Mouse (Mus musculus) midbrain, embryonic 10.5 days (tissue): ENCODE measurements around the gene Gucy1b1. TPM values are rescaled to one million over a fixed set of nuclear protein-coding genes. Genes with fewer than 3 reads are reported as not detected.

ENCODE experiments used
- microRNA-seq: library from miRNA; unstranded; fragments of <30 nt; microRNA quantifications from one replicate; pipeline ENCODE4, GENCODE M21; 2017
- polyA plus RNA-seq: library from polyadenylated mRNA; unstranded; fragments of >200 nt; fragmentation: Nextera tagmentation; extraction: Ambion mirVana; gene quantifications from 2 replicates; pipeline ENCODE4 v1.2.1, GENCODE M21; 2016

The Gucy1b1 gene
- polyA plus RNA-seq, 1 experiment from 2014 or later: 5.6 TPM

Small RNA genes lying within 50 kb of the gene (microRNA-seq; reads per million reads assigned to microRNA genes)
- gene Mir7010: not detected

Other genes starting within 250 kb of the Gucy1b1 start
- gene Ctso, start 142.1 kb downstream of the Gucy1b1 start, polyA plus RNA-seq: 3.4 and 5.0 TPM in 2 replicates
- gene Tdo2, start 98.5 kb downstream of the Gucy1b1 start, polyA plus RNA-seq: not detected in 2 replicates
- gene Asic5, start 92.4 kb downstream of the Gucy1b1 start, polyA plus RNA-seq: not detected in 2 replicates
- gene Gucy1a1, start 71.1 kb upstream of the Gucy1b1 start, polyA plus RNA-seq: 2.1 and 3.3 TPM in 2 replicates